Mouse (Mus musculus) CD4-positive, CD25-positive, alpha-beta regulatory T cell, adult 2 months (primary cell): ENCODE results near the gene Eif1b.
"Not testable (repeated sequence)": the region's sequence is repeated elsewhere in the genome, so short reads cannot be mapped to it uniquely, and the experiment has no call there.

Experiments used
- DNase-seq: peaks from one replicate; pipeline ENCODE4 v3.0.0-alpha.2; 2012; ENCODE audit warnings: low read depth, low spot score

Eif1b gene

DNA sequence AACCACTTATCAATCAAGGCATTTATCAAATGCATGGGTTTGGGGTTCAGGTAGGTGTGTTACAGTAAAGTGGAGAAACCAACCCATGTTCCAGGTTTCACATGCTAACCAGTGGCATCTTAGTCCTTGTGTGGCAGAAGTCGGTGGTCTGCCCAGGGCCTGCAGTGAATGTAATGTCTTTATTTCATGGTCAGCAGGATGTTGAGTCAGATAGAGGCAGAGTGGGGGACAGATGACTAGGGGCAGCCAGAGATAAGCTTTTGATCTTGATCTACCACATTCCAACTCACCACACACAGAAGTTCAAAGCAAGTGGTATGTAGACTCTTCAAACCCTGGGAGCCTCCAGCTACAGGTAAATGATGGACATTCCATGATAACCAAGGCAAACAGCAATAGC is 29.1 kb downstream of the Eif1b start:
- DNase-seq, result no peak

GRCm38 (mm10) chr9:120527270-120527669 is 35.2 kb downstream of the Eif1b start:
- DNase-seq, result no peak

DNA sequence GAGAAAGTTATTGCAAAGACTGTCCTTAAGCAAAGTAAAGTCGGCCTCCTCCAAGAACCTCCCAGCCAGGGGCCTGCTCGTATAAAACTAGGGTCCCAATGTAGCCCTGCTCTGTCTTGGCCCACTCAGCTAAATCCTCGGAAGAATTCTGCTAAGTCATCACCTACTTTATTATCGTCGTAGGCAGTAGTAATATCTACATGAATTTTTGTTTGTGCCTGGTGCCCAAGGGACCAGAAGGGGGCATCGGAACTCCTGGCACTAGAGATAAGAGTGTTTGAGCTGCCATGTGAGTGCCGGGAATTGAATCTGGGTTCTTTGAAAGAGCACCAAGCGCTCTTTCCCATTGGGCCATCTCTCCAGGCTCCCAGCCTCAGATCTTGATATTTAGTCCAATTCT is 35.9 kb downstream of the Eif1b start:
- DNase-seq, result no peak

- DNase-seq, result no peak
These were observed 36.9 kb downstream of the Eif1b start for GRCm38 (mm10) chr9:120528815-120529510.

DNA sequence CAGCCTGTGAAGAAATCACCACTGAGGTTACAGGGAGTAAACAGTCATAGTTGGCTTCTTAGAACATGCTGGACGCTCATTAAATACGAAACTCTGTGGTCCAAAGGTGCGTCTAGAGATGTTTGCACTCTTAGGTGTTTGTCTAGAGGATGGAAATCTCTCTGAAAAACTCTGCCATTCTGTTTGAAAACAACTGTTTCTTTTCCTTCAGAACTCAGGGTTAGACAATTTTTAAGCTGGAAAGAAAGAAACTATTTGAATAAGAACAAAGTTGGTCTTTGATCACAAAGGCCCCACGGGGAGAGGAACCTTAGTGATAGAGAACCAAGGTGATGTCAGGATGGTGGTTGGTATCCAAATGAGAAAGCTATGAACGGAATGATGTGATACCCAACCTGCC is 38.4 kb downstream of the Eif1b start:
- no peak for DNase-seq

DNA sequence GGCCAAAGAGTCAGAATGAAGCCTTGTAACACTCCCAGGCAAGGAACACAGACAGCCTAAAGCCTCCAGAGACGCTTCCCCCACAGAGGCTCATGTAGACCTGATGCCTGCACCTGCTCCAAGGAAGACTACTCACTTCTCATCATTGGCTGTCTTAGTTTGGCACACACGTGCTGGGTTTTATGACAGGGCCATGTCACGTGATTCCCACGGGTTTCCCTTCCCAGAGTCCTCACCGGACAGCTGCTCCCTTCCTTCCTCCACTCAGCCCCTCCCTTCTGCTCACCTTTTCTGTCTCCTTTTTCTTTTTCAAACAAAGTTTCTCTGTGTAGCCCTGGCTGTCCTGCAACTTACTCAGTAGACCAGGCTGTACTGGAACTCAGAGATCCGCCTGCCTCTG is 40.0 kb downstream of the Eif1b start:
- DNase-seq, result no peak

DNA sequence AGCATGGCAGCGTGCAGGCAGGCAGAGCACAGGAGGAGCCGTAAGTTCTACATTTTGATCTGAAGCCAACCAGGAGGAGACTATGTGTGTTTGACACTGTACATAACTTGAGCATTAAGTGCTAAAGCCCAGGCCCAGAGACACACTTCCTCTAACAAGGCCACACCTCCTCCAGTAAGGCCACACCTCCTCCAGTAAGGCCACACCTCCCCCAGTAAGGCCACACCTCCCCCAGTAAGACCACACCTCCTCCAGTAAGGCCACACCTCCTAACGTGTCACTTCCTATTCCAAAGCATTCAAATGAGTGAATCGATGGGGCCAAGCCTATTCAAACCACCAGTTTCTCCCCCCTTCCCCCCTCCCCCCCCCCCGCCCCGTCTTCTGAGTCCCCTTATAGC is 40.7 kb downstream of the Eif1b start:
- DNase-seq, result no peak

DNA sequence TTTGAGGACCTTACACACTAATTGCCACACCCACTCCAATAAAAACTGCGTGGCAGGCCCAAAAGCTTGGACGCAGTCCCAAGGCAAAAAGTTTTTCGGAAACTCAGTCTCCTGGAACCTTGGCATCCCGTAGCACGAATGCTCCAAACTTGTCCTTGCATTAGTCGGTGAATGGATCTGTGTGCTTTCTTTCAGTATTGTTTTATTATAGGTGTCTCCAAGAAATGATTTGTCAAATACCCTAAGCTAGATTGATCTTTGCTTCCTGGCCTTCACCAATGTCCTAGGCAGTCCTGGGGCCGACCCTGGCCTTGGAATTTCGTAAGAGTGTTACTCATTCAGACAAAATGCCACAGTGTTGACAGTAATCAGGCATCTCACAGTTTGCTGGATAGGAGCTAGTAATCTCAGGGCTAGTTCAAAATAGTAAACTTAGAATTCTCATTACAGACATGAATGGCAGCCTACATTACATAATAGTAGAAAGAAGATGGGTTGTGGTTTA is 41.5 kb downstream of the Eif1b start:
- not testable (repeated sequence) for DNase-seq

- DNase-seq, result peak; percentile 39
These were observed 47.7 kb downstream of the Eif1b start, which contains the start of gene Entpd3 for GRCm38 (mm10) chr9:120539662-120540251. TSS of gene Entpd3 (plus strand) at chr9:120539818.

- DNase-seq, result no peak
These were observed 49.4 kb downstream of the Eif1b start for GRCm38 (mm10) chr9:120541411-120541810.

- DNase-seq, result no peak
These were observed 50.2 kb downstream of the Eif1b start for GRCm38 (mm10) chr9:120542241-120542640.
